Comparison of ENCODE assay signal across 16 mouse cellular contexts in the genomic region with DNA sequence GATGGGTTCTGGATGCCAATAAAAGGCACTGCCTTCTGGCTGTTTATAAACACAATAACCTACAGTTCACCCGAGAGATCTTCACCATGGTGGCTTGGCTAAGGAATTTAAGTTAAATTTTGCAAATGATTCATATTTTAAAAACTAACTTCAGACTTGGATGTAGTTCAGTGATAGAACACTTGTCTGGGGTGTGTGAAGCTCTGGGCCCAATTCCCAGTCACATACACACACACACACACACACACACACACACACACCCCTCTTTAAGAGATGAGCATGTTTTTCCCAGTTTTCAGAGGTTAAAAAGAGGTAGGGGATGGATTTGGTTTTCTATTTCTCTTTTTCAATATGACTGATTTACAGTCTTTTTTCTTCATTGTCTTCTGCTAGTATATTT.
"Had no signal": no experiment of that assay in that cellular context is flagged by ENCODE, and none has a peak within 500 bp of the region (broad histone marks: within the 10 kb centered on the region; RNA-seq: fewer than 3 reads in every experiment).

No protein-coding gene starts in this region.

- H3K27me3 ChIP-seq: midbrain, embryonic 12.5 days; neural tube, embryonic 13.5 days; neural tube, embryonic 15.5 days had no signal

- H3K4me1 ChIP-seq: midbrain, embryonic 10.5 days; midbrain, embryonic 12.5 days; neural tube, embryonic 13.5 days; neural tube, embryonic 15.5 days had no signal

- H3K9me3 ChIP-seq: midbrain, embryonic 10.5 days; midbrain, embryonic 12.5 days; neural tube, embryonic 13.5 days; neural tube, embryonic 15.5 days had no signal

- DNase-seq: lung, adult 18-20 months; lung, embryonic 14.5 days; lung, postnatal 10 days; lung, postnatal 4 days; midbrain, embryonic 14.5 days; retina, postnatal 1 day; right cerebral cortex, postnatal 14 days; spleen, adult 18-20 months; thymus, adult 18-20 months; thymus, postnatal 14 days; thymus, postnatal 36 days had no signal

- H3K4me3 ChIP-seq: midbrain, embryonic 10.5 days; midbrain, embryonic 12.5 days; myocyte; neural tube, embryonic 13.5 days; neural tube, embryonic 15.5 days had no signal

- H3K36me3 ChIP-seq: midbrain, embryonic 10.5 days; midbrain, embryonic 12.5 days; neural tube, embryonic 13.5 days; neural tube, embryonic 15.5 days had no signal

- H3K27ac ChIP-seq: midbrain, embryonic 10.5 days; midbrain, embryonic 12.5 days; neural tube, embryonic 13.5 days; neural tube, embryonic 15.5 days had no signal

- H3K4me2 ChIP-seq: lung, embryonic 14.5 days; midbrain, embryonic 12.5 days; neural tube, embryonic 13.5 days; neural tube, embryonic 15.5 days had no signal

- H3K9ac ChIP-seq: lung, embryonic 14.5 days; midbrain, embryonic 12.5 days; neural tube, embryonic 13.5 days; neural tube, embryonic 15.5 days had no signal
